Mouse (Mus musculus): ENCODE measurements around the gene Dtx4.
A peak's percentile ranks its signal among the peaks of the same experiment; 100 is the strongest.

Dtx4 gene

DNA sequence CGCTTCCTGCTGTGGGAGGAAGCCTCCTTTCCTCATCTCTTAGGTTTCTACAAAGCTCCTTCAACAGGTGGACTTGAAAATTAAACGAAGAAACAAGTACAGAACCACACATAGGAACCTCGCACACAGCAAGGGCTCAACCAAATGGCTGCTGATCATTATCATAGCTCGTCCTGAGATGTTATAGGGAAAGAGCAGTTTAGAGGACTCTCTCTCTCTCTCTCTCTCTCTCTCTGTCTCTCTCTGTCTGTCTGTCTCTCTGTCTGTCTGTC, 7.1 kb downstream of the Dtx4 start:
- no peak for DNase-seq (ENCODE audit: low spot score in 2 of 2)

DNA sequence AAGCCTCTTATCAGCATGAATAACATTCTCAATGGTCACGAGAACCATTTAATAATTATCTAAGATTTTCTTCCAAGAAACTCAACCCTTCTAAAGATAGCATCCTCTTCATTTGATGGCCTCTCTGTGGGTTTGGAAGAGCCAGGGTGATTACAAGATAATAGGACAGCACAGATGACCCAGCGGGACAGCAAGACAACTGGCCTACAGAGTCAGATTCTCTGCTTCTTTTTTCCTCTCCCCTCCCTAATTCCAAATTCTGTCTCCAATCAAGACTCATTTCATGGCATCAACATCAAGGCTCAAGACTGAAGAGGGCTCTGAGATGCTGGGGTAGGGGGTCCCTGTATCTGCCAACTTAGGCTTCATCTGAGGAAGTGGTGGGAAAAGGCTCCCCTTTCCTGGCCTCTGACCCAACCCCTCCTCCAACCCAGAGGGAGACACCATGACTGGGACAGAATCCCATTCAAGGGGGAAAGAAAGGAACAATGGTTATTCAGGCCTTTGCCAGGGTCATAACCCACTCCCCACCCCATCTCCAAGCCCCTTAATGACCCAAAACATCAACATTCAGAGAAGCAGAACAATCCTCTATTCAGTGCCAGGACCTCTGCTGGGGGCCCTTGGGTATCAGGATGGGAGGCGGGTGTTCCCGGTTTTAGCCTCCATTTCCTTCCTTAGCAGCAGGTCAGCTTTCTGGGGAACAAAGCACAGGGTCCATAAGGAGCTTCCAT, 7.6 kb downstream of the Dtx4 start:
- no peak for DNase-seq (ENCODE audit: low spot score in 2 of 2)

DNA sequence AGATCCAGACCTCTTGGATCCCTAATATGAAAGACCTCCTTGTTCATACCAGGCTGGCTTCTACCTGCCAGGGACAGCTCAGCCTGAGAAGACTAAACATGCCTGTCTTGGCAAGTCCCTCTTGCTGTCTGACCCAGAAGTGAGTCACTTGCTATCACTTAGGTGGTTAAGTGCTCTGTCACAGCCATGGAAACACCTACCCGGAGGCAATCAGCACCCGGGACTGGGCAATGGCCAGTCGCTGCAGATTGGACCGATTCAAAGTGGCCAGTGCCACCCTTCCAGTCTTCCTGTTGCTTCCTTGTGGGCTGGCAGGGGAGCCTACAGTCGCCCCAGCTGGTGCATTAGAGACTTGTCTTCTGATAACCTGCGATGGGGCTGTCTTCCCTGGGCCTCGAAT, 9.6 kb downstream of the Dtx4 start:
- no peak for DNase-seq (ENCODE audit: low spot score in 2 of 2)

DNA sequence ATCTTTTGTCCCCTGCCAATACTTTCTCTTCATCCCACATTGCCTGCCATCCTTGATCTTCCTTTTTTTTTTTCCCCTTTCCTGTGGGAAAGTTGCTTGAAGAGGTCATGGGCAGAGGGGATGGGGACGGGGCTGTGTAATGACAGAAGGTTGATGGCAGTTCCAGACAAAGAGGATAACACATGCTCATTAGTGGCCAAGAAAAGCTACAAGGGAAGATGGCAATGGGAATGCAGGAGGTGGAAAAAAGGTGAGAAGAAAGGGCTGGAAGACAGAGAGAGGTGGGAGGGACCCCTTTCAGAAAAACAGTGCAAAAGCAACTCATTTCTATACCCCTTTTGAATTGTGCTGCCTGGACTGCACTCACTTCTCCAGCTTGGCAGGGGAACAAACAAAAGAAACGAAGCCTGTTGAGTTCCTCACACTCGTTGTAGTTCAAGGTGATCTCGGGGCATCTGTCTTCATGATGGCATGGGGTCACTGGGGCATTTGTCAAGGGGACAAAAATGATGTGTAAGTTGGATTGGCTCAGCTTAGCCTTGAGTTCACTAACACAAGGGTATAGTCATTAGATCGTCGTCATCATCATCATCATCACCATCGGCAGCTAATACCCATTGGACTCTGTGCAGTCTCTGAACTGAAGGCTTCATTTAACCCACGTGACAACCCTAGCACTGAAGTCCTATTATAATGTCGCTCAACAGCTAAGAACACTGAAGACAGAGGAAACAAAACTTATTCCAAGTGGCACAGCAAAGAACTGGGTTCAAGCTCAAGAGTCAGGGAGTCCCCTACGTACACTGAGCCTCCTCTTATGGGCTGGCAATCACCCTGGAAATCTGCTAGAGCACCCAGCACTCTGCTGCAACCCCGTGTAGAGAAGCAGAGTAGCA, 11.3 kb downstream of the Dtx4 start:
- DNase-seq (ENCODE audit: low spot score in 2 of 2): no peak

DNA sequence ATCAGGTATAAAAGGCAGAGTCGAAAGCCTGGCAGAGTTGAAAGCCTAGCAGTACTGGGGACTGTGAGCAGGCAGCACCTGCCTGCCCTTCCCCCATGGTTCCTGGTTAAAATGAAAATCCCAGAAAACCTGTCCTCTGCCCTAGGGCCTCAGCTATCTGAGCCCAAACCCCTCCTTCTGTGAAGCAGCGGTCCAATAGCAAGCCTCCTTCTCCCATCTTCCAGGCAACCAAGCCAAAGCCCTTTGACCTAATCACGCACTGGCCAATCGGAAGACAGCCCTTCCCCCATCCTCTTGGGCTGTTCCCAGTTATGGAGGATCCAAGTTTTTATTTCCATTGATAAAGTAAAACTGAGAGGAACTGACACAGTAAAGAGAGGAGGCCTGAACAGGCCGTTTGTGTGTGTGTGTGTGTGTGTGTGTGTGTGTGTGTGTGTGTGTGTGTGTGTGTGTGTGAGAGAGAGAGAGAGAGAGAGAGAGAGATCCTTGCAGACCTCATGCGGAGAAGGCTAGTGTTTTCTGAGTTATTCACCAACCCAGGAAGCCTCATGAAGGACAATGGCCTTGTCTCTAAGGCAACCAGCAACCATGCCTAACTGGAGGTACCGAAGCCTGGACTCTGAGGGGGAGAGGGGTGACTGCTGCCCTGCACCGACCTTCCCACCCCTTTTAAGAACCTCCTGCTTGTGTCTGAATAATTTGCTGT, 12.1 kb downstream of the Dtx4 start:
- DNase-seq (ENCODE audit: low spot score in 2 of 2): no peak

DNA sequence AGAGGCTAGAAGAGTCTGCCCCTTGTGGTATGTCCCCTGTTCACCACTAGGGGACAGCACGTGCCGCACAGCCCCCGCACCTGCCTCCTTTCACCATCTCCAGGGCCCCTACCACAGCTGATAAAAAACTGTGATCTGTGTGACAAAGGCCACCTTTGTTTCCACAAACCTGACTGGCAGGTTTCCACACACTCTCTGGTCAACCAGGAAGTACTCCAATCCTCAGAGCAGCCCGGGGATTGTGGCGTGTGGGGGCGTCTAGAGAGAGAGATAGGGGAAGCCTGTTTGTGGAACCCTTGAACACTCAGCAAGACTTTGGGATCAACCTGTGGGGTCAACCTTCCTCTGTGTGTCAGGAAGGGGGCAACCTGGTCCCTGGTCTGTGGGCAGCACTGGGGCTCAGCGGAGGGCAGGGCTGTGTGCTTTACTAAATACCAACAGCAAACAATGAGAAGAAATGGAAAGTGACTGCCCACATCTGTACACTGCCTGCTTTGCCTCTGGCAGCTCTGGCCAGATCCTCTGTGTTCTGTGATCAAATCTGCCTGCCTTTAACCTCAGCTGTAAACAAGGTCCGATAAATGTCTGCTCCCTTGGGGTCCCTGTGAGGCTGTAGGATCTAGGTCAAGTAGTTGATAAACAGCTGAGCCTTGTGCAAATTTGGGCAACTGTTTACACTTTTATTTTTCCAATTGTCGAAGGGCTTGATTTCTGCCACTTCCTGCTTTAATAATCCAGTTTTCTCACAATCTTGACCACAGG, 12.9 kb downstream of the Dtx4 start:
- DNase-seq (ENCODE audit: low spot score in 2 of 2): no peak

DNA sequence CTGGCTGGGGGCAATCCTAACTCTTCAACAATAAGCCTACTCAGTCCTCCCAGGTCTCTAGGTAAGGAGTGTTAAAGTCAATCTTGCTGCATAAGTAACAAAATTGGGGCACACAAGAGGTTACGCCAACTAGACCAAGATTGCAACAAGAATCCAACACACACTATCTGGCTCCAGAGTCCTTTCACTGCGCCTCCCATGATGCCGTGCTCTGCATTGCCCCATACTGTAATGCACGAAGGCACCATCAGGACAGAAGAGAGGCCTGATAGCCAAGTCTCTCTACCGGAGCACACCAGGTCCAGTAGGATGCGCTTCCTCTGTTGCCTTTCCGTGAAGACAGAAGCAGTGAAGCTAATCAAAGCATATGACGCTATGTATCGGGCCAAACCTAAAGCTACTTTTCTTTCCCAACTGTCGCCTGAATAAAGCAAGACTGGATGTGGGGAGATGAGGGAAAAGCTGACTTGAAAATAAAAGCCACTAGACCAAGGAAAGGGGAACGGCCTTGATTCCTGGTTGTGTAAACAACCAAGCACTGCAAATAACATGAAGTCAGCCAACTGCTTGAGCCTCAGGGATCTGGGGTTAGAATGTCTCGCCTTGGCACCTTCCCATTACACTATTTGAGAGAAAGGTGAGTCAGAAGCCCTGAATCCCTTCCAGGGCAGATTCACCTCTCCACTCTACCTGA, 13.6 kb downstream of the Dtx4 start:
- DNase-seq (ENCODE audit: low spot score in 2 of 2): no peak

DNA sequence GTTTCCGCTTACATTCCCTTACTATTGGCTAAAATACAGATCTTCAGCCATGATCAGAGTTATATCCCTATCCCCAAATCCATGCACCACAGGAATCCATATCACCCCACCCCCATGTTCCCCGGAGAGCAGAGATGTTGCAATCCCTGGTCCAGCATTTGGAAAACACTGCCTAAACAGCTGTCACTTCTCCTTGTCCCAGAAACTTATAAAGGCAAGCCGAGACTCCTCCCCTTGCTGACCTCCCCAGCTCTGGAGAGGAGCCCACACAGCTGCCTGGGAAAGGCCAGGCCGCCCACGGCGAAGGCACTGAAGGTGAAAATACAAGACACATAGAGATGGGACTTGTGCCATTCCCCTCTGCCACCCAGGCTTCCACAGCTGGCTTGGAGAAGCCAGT, 14.4 kb downstream of the Dtx4 start:
- no peak for DNase-seq (ENCODE audit: low spot score in 2 of 2)

DNA sequence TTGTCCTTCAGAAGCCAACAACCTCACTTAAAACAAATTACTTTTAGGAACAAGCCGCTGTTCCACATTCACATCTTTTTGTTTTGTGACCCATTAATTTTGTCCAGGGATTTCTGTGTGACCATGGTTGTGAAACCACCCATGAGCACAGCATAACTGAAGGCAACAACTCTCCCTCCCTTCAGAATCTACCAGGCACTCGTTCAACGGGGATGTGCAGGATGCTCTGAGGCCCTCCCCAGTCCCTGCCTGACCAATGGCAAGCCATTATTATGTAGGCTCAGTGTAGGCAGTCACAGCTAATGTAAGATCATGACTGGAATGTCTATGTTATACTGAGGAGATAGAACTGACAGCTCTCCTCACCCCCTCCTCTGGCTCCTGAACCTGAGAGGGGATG, 15.6 kb downstream of the Dtx4 start:
- no peak for DNase-seq (ENCODE audit: low spot score in 2 of 2)

DNA sequence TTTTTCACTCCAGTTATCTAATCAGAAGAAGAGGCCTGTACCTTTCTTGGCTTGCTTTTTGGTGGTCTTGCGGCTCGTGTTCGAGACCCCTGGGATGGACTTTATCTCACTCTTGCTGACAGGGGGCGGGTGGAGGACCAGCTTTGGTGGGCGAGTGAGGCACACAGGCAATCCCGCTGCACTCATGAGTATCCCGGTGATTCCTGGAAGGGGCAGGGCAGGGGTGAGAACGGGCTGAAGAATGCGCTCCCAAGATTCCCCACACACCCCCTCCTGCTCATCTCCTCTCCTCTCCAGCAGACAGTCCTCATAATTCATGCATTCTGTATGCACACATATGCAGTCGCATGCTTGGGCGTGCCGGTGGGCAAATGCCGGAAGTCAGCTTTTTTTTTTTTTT, 16.0 kb downstream of the Dtx4 start:
- DNase-seq (ENCODE audit: low spot score in 2 of 2): no peak

DNA sequence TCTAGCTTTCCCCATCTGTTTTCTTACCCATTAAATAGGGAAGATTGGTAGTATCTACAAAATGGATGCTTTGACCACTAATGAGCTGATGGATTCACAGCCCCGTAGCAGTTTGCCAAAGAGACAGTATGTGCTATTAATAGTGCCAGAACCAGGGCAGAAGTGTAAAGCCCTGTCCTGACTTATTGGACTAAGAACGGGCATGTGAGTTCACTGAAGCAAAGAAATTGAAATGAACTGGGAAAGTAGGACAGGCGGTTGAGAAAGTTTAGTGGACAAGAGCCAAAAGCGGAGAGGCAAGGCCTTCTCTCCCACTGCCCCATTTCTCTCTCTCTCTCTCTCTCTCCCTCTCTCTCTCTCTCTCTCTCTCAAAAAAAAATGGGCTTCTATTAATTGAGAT, 17.0 kb downstream of the Dtx4 start:
- no peak for DNase-seq (ENCODE audit: low spot score in 2 of 2)

DNA sequence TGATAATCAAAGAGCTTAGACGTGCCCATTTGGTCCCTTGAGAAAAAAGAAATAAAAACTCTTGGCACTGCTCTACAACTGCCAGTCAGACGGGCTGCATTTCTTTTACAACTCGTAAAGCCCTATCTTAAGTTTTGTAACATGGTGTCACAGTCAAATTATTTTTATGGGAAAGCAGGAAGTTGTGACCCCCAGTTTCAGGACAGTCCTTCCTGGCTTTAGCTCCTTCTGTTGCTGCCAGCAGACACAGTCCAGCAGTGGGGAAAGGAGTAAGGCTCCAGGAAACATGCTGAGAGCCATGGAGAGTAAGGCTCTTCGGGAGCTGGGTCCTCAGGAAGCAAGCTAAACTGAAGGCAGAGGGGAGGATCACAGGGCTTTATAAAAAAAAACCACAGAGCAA, 17.5 kb downstream of the Dtx4 start:
- no peak for DNase-seq (ENCODE audit: low spot score in 2 of 2)

DNA sequence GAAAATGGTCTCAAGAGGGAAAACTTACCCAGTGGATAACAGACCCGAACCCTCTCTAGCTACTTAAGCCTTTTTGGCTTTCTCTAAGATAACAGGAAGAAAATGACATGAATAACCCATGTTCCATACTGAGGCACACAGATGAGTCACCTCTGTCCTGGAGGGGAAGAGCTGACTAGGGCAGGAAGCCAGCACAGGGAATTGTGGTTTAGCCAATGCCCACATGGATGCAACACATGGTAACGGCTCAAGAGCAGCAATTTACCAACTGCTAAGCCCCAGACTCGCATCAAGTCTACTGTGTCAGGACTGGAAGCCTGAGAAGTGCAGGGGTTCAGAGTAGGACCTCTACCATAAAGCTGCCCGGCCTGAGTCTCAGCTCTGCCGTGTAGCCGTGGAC, 22.9 kb downstream of the Dtx4 start:
- no peak for DNase-seq (ENCODE audit: low spot score in 2 of 2)

DNA sequence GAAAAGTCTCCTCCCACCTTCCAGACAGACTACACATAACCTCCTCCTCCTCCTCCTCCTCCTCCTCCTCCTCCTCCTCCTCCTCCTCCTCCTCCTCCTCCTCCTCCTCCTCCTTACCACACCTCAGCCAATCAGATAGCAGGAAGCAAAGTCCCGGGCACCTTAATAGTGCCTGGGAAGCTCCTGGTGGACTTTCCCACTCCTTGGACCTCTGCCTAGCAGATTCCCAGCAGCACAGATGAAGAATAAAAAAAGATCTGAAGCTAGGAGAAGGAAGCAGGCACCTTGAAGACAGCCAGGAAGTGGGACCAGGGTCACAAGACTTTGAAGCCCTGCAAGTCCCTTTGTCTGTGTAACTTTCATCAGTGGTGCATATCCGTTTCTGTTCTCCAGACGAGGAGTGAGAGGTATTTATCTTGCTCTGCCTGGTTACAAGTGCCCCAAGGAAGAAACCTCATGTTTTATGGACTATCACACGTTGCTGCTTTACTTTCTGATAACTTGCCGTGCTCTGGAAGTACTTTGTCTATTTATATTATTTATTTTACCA, 24.5 kb downstream of the Dtx4 start:
- DNase-seq (ENCODE audit: low spot score in 2 of 2): no peak

DNA sequence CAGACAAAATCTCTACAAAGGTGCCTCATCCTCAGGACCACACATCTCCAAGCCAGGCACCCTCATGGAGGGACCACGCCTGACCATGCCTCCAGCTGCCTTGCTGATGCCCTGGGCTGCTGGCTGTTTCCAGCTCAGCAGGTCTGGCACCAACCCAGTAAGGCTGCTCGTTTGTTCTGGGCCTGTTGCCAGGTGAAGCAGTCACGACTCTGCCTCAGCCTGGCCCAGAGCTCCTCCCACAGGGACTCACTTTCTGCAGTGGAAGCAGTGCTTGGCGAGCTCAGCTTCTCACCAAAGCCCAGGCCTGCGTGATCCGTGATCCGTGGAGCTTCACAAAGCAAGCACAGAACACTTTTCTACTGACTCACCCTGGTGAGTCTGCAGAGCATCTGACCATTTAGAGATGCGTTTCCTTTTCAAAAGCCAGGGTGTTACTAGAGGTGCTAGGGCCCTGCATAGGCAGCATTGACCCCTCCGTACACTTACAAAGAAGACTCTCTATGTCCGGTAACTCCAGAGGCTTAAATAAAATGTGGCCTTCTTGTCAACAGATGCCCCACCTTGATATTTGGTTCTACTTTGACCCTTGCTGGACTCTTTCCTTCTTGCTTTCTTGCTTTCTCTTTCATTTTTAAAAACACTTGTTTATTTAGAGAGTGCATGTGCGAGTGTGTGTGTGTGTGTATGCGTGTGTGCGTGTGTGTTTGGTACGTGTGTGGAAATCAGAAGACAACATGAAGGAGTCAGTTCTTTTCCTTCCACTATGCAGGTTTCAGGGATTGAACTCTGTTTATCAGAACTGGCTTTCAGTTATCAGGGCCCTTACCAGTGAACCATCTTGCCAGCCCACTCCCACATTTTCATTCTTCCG, 25.6 kb downstream of the Dtx4 start:
- peak; percentile 88 to 91 for DNase-seq (ENCODE audit: low spot score in 2 of 2)

DNA sequence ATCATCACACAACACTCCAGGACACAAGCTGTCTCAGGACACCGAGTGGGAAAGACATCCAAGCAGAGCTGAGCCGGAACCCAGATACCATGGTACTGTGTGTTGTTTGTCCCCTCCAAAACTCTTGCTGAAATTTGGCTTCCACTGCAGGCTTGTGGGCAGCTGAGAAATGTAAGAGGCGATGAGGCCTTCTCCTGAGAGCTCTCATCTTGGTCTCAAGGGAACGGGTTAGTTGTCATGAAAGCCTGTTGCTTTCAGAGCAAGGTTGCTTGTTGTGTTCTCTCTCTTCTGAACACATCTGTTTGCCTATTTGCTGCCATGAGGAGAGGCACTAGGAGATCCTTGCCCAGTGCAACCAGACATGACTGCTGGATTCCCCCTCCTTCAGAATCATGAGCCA, 27.3 kb downstream of the Dtx4 start:
- DNase-seq (ENCODE audit: low spot score in 2 of 2): no peak

DNA sequence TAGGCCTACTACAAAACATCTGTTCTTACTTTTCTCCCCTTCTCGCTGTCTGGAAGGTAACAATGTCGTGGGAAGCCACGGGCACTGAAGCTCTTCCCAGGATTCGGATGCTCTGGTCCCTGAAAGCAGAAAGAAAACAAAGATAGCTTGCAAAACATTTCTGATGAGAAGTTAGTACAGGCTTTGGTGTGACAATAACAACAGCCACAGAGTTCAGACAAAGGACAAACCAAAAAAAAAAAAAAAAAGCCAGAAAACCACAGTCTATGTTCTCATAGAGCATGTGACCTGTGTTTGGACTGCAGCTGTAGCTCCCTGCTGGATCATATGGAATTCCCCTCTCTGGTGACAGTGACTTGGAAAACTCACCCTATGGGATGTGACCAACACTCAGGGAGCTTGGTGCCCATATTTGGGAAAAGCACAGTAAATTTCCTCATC, 28.0 kb downstream of the Dtx4 start:
- DNase-seq (ENCODE audit: low spot score in 2 of 2): no peak

DNA sequence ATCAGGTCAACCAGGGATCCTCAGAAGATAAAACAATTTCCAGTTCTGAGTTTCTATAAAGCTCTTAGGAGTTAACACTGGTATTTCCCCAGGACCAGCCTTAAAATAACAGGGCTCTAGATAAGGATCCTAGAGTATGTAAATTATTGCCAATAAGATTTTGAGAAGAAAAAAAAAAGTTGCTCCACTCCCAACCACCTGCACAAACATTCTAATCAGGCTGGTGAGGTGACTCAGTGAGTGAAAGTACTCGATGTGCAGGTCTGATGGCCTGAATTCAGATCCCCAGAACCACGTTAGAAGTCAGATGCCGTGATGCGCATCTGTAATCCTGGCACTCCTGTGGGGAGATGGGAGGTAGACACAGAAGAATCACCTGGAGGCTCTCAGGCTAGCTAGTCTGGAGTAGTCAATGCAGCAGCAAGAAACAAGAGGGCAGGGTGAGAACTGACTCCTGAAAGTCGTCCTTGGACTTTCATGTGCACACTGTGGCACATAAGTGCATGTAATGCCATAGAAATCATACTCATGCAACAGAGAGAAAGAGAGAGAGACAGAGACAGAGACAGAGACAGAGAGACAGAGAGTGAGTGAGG, 28.8 kb downstream of the Dtx4 start:
- no peak for DNase-seq (ENCODE audit: low spot score in 2 of 2)

DNA sequence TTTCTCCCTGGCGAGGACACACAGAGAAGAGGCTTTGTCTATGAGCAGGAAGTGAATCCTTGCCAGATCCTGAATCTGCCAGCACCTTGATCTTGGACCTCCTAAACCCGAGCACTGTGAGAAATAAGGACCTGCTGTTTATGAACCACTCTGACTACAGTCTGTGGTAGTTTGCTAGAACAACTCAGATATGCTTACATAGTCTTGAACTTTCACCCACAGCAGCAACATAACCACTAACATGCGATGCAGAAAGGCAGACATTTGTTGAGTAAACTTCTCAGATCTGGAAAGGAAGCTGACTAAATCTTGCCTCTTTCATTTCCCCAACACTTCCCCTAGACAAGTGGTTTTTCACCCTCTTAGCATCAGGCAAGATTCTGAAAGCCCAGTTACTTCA, 29.4 kb downstream of the Dtx4 start:
- no peak for DNase-seq (ENCODE audit: low spot score in 2 of 2)

DNA sequence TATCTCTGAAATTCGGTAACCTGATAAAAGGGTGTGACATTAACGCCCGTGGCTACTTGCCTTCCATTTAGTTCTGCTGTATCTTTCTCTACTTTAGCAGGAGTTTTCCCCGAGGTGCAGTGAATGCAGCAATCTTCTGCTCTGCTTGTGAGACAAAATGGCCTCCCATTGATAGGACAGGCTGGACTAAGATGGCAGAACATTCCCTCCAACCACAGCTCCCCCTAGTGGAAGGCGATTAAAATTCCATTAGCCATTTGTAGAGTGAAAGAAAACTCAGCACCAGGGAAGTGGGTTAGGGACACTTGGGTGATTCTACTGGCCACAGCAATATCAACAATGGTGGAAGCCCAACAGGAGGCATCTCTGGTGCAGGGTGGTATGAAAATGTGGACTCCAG, 33.8 kb downstream of the Dtx4 start:
- peak; percentile 4 to 21 for DNase-seq (ENCODE audit: low spot score in 2 of 2)

All from right cerebral cortex, adult 2 months (tissue).